Mouse (Mus musculus) small intestine, adult 2 months (tissue): Measurements from ENCODE around the gene Fzd2.

Source experiments
- CTCF ChIP-seq: fragments of 200-500 bp; IDR thresholded peaks from 2 replicates; pipeline ENCODE4 v1.5.1; 2012; ENCODE audit warnings: low read depth, mild to moderate bottlenecking, control low read depth, inconsistent platforms, low read length, moderate library complexity, mixed read lengths; ENCODE audit not compliant: insufficient replicate concordance, insufficient read length; ENCODE audit errors: extremely low read depth
- POLR2A ChIP-seq: fragments of 200-500 bp; IDR thresholded peaks from 2 replicates; pipeline ENCODE4 v1.6.1; 2012; ENCODE audit warnings: low read depth, mild to moderate bottlenecking, control low read depth, inconsistent platforms, low read length, moderate library complexity

GRCm38 (mm10) chr11:102623876-102624789 lies 19.9 kb downstream of the Fzd2 start:
- no peak for TF ChIP-seq CTCF
- TF ChIP-seq POLR2A: no peak
